Mouse (Mus musculus) left cerebral cortex, adult 11 months (tissue): ENCODE measurements around the gene Il33.
"Not testable (repeated sequence)": the region's sequence is repeated elsewhere in the genome, so short reads cannot be mapped to it uniquely, and the experiment has no call there.

Experiments
- DNase-seq: peaks from one replicate; pipeline ENCODE4 v3.0.0; 2022; ENCODE audit warnings: low spot score

The Il33 gene

GRCm38 (mm10) chr19:29940239-29940638 is 15.3 kb downstream of the Il33 start:
- DNase-seq, result no peak

- DNase-seq, result no peak
Observed at GRCm38 (mm10) chr19:29941208-29941607, 16.3 kb downstream of the Il33 start.

- DNase-seq, result no peak
Observed at GRCm38 (mm10) chr19:29942358-29942757, 17.4 kb downstream of the Il33 start.

DNA sequence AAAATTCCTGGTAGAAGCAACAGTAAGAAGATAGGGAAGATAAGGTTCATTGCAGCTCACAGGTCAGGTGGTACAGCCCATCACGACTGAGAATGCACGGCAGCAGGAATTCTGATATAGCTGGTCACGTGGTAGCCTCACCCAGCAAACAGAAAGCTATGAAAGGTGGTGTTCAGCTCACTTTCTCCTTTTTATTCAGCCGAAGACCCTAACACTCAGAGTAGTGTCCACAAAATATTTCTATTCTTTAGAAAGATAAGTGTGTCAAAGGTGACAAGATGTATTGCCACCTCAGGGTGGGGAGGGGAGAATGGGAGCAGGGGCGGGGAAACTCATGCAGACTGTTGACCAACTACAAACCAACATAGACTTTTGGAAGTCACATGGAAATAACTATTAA is 19.5 kb downstream of the Il33 start:
- DNase-seq, result no peak

DNA sequence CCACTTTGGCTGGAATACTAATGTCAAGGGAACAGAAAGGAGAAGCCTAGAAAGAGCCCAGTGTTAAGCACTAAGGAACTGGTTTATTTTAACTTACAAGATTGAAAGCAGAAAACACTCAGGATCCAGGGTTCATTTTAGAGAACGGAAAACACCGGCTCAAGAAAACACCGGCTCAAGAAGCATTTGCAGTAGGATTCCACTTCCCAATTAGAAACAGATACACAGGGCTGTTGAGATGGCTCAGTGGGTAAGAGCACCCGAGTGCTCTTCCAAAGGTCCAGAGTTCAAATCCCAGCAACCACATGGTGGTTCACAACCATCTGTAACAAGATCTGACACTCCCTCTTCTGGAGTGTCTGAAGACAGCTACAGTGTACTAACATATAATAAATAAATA is 20.0 kb downstream of the Il33 start:
- not testable (repeated sequence) for DNase-seq

- no peak for DNase-seq
Observed at GRCm38 (mm10) chr19:29945557-29946422, 20.9 kb downstream of the Il33 start.

DNA sequence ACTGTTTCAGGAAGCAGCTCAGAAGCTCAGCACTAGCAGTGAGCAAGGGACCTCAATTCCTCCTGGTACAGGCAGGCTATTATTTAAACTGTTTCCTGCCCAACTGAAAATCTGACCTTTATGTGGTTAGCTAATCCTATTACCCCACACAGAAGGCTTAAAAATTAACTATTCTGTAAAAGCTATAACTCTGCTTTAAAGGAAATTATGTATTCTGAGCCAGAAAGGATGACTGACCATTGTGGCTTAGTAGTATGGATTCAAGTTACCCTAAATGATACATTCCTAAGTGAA is 21.5 kb downstream of the Il33 start:
- no peak for DNase-seq

- no peak for DNase-seq
Observed at GRCm38 (mm10) chr19:29947056-29947455, 22.1 kb downstream of the Il33 start.

DNA sequence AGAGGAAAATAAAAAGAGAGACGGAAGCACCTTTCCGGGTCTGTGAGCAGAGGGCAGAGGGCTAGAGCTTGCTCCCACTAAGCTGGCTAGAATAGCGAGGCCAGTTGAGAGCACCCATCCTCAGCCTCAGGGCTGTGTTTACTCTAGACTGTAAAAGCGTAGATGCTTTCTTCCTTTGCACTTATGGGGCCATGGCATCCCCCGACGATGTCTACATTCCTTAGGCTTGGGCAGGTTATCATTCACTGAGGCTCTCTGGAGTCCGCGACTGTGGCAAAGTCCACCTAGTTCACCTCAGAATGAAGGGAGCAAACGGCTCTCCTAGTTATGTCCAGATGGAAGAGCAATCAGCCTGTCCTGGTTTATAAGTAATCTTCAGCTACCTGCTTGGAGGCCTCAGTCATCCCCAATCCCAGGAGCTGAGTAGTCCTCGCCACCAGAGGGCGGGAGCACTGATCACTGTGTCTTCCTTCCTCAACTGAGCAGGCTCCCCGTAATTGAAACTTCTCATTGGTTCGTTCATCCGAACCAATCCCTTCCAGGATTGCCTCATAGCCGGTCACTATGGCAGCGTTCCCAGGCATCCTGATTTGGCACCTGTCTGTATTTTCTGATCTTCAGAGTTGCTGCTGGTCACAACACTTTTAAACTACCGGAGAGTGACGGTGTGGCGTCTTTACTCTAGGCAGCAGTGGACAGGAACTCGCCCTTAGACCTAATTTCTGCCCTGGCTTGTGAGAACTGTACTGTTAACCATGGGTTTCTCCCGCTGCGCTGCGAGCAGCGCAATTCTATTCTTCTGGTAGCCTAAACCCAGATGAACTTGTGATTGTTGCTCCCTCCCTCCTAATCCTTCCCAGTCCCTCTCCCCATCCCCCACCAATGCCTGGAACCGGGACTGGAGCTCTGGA is 23.2 kb downstream of the Il33 start:
- DNase-seq, result peak; percentile 51

DNA sequence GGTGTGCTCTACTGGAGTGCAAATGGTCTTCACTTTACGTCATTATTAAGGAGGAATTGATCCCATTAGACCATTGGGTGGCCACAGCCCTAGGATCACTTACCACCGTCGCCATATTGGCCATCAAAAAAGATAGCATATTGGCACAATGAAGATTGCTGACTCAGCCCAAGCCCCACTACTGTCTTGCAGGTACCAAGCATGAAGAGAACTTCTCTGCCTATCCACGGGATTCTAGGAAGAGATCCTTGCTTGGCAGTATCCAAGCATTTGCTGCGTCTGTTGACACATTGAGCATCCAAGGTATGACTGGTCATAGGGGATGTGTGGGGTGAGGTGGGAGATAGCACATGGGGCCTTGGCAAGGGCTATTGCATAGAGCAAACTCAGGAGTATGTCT is 27.6 kb downstream of the Il33 start:
- no peak for DNase-seq

DNA sequence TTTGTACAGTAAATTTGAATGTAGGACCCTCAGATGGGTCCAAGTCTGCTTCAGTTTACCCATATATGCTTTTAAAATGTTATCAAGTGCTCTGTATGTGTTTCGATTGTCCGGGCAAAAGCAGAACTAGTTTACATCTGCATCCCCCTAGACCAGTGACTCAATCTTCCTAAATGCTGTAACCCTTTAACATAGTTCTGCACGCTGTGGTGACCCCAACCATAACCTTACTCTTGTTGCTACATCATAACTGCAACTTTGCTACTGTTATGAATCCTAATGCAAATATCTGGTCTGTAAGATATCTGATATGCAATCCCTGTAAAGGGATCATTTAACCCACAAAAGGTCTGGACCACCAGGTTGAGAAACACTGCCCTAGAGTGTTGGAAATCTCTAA is 28.9 kb downstream of the Il33 start:
- no peak for DNase-seq

GRCm38 (mm10) chr19:29955454-29955853 is 30.5 kb downstream of the Il33 start:
- DNase-seq, result no peak

DNA sequence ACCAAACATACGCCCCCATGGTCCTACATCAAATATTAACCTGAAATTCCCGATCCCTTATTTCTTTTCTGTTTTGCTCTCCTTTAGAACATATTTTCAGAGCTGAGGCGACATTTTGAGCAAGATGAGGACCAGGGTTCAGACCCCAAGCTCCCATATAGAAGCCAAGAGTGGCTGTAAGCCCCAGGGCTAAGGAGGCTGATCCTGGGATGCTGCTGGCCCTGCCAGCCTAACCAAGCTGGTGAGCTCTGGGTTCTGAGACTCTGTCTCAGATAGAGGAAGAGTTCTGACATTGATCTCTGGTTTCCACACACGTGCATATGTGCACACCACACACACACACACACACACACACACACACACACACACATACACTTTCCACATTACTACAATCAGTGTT is 36.0 kb downstream of the Il33 start:
- DNase-seq, result no peak

- DNase-seq, result no peak
Observed at GRCm38 (mm10) chr19:29961842-29962241, 36.9 kb downstream of the Il33 start.

DNA sequence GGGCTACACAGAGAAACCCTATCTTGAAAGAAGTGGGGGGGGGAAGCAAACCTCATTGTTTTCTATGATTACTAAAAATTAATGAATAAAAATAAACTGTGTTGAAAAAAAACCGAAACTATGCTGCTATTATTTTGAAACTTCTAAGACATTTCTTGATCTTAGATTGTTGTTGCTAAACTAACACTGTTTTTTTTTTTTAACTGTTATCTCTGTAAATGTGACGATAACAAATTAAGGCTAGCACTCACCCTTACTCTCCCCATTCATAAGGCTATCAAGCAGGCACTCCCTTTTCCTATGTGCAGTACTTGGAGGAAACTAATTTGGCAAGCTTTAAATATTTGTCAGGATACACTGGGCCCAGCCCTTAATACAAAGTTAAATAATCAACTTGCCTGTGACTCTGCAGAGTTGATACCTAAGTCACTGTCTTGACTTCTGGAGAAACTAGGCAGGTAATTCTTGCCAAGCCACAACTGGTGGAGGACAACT is 38.7 kb downstream of the Il33 start:
- DNase-seq, result no peak

DNA sequence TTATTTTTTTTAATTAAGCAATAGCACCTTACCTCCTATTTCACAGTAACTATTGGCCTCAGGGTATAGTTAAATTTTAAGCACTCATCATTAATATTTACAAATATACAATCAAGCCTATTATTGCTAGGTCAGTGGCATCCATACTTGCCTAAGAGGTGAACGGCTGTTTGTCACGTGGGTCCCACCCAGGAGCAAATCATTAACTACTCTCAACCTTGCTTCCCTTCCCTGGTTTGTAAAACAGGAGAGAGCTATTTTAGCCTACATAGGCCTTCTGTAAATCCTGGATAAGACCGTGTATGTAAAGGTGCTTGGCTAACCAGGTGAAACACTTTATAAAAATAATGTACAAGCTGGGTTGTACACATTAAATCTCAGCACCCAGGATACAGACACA is 43.0 kb downstream of the Il33 start:
- no peak for DNase-seq

- no peak for DNase-seq
Observed at GRCm38 (mm10) chr19:29973396-29973795, 48.5 kb downstream of the Il33 start.

GRCm38 (mm10) chr19:29978847-29979246 is 53.9 kb downstream of the Il33 start:
- DNase-seq, result peak; percentile 14

DNA sequence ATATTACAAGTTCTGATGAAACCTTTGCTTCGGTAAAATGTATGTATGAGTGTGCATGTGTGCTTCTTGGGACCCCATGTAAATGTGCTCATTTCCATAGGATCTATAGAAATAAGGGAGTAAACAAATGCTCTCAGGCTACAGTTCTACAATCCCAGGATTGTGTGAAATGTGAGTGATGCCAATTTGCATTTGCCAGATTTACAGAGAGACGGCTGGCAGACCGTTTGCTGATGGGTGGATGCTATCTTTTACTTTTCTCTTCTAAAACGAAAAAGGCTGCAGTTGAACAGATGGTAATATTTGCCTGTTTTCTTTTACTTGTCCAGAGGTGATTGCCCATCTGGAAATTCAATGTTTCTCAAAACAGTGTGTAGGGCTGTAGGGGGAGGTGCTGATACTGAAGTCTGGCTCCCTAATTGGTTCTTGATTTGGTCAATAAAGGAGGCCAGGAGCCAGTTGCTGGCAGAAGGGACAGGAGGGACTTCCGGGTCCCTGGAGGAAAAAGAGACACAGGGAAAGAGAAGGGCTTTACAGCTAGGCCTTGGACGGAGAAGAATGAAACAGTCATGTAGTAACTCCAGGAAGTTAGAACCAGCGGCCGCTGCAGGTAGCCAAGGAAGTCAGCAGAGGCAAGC is 54.7 kb downstream of the Il33 start:
- no peak for DNase-seq

- no peak for DNase-seq
Observed at GRCm38 (mm10) chr19:29984208-29985005, 59.5 kb downstream of the Il33 start.

DNA sequence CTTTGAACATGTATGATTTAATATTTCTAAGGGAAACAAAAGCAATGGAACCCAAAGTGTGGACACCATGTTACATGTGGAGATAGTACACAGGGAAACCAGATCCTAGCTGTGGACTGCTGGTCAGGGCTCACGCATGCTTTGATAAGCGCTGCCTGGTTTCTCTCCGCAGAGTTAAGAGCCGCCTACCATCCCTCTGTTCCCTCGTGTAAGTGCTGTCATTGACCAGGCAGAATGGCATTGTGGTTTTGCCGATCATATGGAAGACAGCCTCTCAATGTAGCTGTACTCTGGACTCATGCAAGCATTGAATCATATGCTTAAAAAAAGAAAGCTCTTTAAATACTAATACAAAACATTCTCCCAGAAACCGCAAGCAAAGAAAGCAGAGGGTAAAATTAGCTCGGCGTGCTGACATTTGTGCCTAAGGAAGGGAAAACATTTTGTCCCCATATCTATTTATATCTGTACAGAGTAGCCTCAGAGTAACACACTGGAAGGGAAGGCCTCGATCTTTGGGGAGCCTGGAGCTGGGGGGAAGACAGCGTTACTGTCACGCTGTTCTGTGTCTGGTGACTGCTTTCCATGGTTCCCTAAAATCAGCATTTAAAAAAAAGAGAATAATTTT is 61.7 kb downstream of the Il33 start:
- no peak for DNase-seq
